Mouse (Mus musculus): Measurements from ENCODE around the gene Gata3. TPM values are rescaled to one million over a fixed set of nuclear protein-coding genes. Genes with fewer than 3 reads are reported as not detected.

The Gata3 gene
- polyA plus RNA-seq, 1 experiment from 2014 or later = 15.7 TPM

DNA sequence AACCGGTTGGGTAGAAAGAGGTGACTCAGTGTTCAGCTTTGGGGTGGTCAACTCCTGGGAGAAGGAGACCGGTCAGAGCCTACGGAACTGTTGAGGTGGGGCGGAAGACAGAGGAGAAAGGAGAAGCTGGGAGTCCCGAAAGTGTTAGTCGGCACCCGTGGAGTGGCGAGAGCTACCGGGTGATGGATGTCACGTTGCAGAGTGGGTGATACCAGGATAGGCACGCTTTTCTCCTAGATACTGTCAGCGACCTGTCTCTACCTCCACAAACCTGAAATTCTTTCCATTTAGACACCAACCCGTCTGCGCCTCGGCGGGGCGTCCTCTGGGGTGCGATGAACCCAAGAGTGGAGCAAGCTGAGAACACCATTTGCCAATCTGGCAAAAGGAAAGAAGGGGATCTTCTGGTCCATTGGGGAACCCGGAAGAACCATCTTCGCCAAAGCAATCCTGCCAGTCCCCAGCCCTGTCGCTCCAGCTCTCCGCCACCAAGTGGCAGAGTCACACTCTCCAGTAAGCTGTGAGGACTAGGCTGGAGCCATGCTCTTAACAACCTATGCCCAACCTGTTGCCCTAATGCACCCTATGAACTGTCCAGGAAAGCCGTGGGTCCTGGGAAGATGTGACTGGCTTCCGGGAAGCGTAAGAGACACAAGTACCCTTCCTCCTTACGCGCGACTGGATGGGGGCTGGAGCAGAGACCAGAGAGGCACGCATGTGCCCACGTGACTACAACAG, 752 bp downstream of the Gata3 start, which contains the start of gene 9230102O04Rik:
Gene 9230102O04Rik, minus strand, starts transcription at position 628 of the 738 bp plus-strand sequence.
- Histone ChIP-seq H3K36me3 (ENCODE audit: control insufficient read depth, insufficient read depth, low read length) (no peaks in the 10 kb centered on the region), H3K4me1 (ENCODE audit: control insufficient read depth, insufficient read depth, low read length) (no peaks in the 10 kb centered on the region), H3K9me3 (ENCODE audit: control insufficient read depth, low read length) (no peaks in the 10 kb centered on the region), H3K4me2 (ENCODE audit: low read depth, low read length) (peak within 1 kb of the TSS; percentile 50), H3K9ac (ENCODE audit: low read depth, low read length) (no peak within 1 kb of the TSS), H3K27ac (replicated peaks; ENCODE audit: low read depth, low read length) (no peak within 1 kb of the TSS), H3K27me3 (replicated peaks; ENCODE audit: control insufficient read depth, insufficient read depth, low read length) (peaks cover 98% of the 10 kb centered on the region), H3K4me3 (ENCODE audit: low read depth, low read length) (peak within 1 kb of the TSS; percentile 28)
- WGBS = 0% methylated on average over 29 of the region's 30 CpGs
- DNase-seq (ENCODE audit: low spot score) (no peak), ATAC-seq (ENCODE audit: low read depth) (peak; percentile 73)

DNA sequence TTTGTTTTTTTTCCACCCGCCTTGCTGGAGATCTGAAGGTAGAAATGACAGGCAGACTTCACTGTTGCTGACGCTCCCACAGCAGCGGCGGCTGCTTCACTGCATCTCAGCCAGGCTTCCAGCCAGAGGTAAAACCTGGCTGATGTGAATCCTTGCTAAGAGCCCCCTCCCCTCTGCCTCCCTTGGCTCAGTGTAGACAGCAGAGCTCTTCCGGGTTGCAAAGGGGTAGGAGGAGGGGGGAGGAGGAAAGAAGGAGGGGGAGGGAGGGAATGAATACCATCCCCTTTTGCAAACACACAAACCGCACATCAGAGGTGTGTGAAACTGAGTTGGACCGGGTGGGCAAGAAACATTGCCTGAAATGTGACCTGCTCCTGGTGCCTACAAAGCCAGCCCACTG, 2.2 kb downstream of the Gata3 start:
- H3K27ac ChIP-seq (replicated peaks; ENCODE audit: low read depth, low read length) = no peak overlapping the region
- ATAC-seq (ENCODE audit: low read depth) (no peak), DNase-seq (ENCODE audit: low spot score) (no peak)
- peaks cover 97% of the 10 kb centered on the region for H3K27me3 ChIP-seq (replicated peaks; ENCODE audit: control insufficient read depth, insufficient read depth, low read length)
- H3K4me1 ChIP-seq (ENCODE audit: control insufficient read depth, insufficient read depth, low read length) = 0 out of 2 replicates have a peak, but pooled peaks cover 5% of the 10 kb centered on the region
- no peak overlapping the region for H3K4me3 ChIP-seq (ENCODE audit: low read depth, low read length)
- H3K36me3 ChIP-seq (ENCODE audit: control insufficient read depth, insufficient read depth, low read length) = no peaks in the 10 kb centered on the region
- H3K4me2 ChIP-seq (ENCODE audit: low read depth, low read length) = no peak overlapping the region
- no peaks in the 10 kb centered on the region for H3K9me3 ChIP-seq (ENCODE audit: control insufficient read depth, low read length)
- WGBS = 0% methylated on average over 7 of the region's 7 CpGs
- H3K9ac ChIP-seq (ENCODE audit: low read depth, low read length) = no peak overlapping the region

DNA sequence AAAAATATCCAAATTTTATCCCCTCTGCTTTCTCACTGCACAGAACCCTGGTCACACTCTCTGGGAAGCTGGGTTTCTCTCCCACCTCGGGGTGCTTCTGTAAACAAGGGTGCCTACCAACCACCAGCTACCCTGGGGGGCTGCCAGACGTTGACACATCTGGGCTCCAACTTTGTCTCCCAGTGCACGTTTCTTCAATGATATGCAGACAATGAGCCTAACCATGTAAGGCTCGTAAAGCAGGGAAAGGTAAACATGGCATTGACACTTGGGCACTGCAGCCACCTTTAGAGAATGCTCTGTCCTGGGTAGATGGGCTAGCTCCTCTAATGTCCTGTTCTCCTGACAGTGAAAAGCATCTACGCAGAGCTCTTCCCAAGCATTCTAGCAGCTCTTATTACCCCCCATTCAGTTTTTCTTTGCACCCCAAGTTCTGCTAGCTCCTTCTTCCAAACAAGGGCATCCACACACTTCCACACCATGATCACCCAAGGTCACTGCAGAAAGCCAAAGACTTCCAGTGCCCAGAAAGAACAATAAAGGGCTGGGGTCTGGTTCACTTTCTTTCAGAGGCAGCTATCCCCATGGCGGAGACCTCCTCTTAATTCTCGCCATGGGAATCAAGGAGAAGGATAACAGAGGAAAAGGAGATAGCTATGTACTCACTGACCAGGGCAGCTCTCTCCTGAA, 2.8 kb downstream of the Gata3 start:
- 6% methylated on average over 7 of the region's 7 CpGs for WGBS
- H3K36me3 ChIP-seq (ENCODE audit: control insufficient read depth, insufficient read depth, low read length) = no peaks in the 10 kb centered on the region
- peaks cover 97% of the 10 kb centered on the region for H3K27me3 ChIP-seq (replicated peaks; ENCODE audit: control insufficient read depth, insufficient read depth, low read length)
- no peak overlapping the region for H3K4me2 ChIP-seq (ENCODE audit: low read depth, low read length)
- H3K4me1 ChIP-seq (ENCODE audit: control insufficient read depth, insufficient read depth, low read length) = peaks cover 10% of the 10 kb centered on the region; the same call in 1 of the 2 replicates
- no peak overlapping the region for H3K27ac ChIP-seq (replicated peaks; ENCODE audit: low read depth, low read length)
- H3K4me3 ChIP-seq (ENCODE audit: low read depth, low read length) = no peak overlapping the region
- no peak overlapping the region for H3K9ac ChIP-seq (ENCODE audit: low read depth, low read length)
- no peak for DNase-seq (ENCODE audit: low spot score)
- no peaks in the 10 kb centered on the region for H3K9me3 ChIP-seq (ENCODE audit: control insufficient read depth, low read length)
- no peak for ATAC-seq (ENCODE audit: low read depth)

DNA sequence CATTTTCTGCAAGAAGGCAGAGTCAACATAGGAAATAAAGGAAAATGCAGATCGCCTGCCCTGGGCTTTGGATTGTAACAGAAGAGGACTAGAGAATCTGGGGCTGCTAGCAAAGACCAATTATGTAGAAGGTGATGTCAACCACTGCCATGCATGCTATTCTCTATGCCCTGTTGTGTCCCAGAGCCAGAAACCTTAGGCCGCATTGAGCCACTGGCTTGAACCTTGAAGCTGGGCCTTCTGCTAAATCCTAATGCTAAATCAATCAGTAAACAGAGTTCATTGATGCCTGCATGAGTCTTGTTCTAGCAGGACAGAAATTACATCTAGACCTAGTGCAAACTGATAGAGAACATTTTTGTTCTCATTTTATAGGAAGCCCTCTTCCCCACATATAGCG, 3.8 kb downstream of the Gata3 start:
- no peak for ATAC-seq (ENCODE audit: low read depth)
- DNase-seq (ENCODE audit: low spot score) = no peak
- Histone ChIP-seq H3K27me3 (replicated peaks; ENCODE audit: control insufficient read depth, insufficient read depth, low read length) (peaks cover 99% of the 10 kb centered on the region), H3K4me3 (ENCODE audit: low read depth, low read length) (no peak overlapping the region), H3K27ac (replicated peaks; ENCODE audit: low read depth, low read length) (no peak overlapping the region), H3K9me3 (ENCODE audit: control insufficient read depth, low read length) (no peaks in the 10 kb centered on the region), H3K9ac (ENCODE audit: low read depth, low read length) (no peak overlapping the region), H3K4me1 (ENCODE audit: control insufficient read depth, insufficient read depth, low read length) (peaks cover 15% of the 10 kb centered on the region; the same call in 1 of the 2 replicates), H3K36me3 (ENCODE audit: control insufficient read depth, insufficient read depth, low read length) (no peaks in the 10 kb centered on the region), H3K4me2 (ENCODE audit: low read depth, low read length) (no peak overlapping the region)
- 23% methylated on average over 3 of the region's 3 CpGs for WGBS

DNA sequence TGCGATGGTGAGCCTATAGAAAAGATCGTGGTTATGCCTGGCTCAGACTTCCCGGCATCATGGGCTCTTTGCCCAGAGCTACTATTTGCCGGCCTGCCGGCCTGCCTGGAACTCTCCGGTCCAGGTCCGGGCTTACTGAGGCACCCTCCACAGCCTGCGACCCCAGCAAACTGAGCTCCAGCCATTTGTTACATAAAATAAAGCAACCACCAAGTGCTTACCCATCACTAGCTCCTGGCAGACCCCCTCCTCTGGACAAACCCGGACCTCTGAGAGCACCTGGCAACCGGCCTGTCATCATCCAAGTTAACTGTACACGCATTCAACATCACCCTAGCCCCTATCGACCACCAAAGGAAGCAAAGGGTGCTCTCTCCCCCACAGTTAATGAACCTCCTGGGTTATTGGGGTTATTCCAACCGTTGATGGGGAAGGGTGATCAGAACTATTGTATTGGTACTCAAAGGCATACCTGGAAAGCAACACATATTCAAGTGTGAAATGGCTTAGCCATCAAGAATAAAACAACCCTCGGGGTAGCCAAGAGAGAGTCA, 4.5 kb downstream of the Gata3 start:
- peaks cover 99% of the 10 kb centered on the region for H3K27me3 ChIP-seq (replicated peaks; ENCODE audit: control insufficient read depth, insufficient read depth, low read length)
- ATAC-seq (ENCODE audit: low read depth) (no peak), DNase-seq (ENCODE audit: low spot score) (no peak)
- 10% methylated on average over 14 of the region's 14 CpGs for WGBS
- peaks cover 20% of the 10 kb centered on the region; the same call in 1 of the 2 replicates for H3K4me1 ChIP-seq (ENCODE audit: control insufficient read depth, insufficient read depth, low read length)
- H3K9ac ChIP-seq (ENCODE audit: low read depth, low read length) = no peak overlapping the region
- H3K36me3 ChIP-seq (ENCODE audit: control insufficient read depth, insufficient read depth, low read length) = no peaks in the 10 kb centered on the region
- no peaks in the 10 kb centered on the region for H3K9me3 ChIP-seq (ENCODE audit: control insufficient read depth, low read length)
- no peak overlapping the region for H3K27ac ChIP-seq (replicated peaks; ENCODE audit: low read depth, low read length)
- no peak overlapping the region for H3K4me3 ChIP-seq (ENCODE audit: low read depth, low read length)
- no peak overlapping the region for H3K4me2 ChIP-seq (ENCODE audit: low read depth, low read length)

- Histone ChIP-seq H3K4me3 (ENCODE audit: low read depth, low read length) (peak overlapping the region; percentile 39), H3K27ac (replicated peaks; ENCODE audit: low read depth, low read length) (no peak overlapping the region), H3K36me3 (ENCODE audit: control insufficient read depth, insufficient read depth, low read length) (no peaks in the 10 kb centered on the region), H3K9ac (ENCODE audit: low read depth, low read length) (no peak overlapping the region), H3K27me3 (replicated peaks; ENCODE audit: control insufficient read depth, insufficient read depth, low read length) (peaks cover 99% of the 10 kb centered on the region), H3K4me1 (ENCODE audit: control insufficient read depth, insufficient read depth, low read length) (peaks cover 20% of the 10 kb centered on the region; the same call in 1 of the 2 replicates), H3K4me2 (ENCODE audit: low read depth, low read length) (peak overlapping the region; percentile 77; the same call in 1 of the 2 replicates), H3K9me3 (ENCODE audit: control insufficient read depth, low read length) (no peaks in the 10 kb centered on the region)
- WGBS = 9% methylated on average over 15 of the region's 15 CpGs
- DNase-seq (ENCODE audit: low spot score) (no peak), ATAC-seq (ENCODE audit: low read depth) (no peak)
These were observed 5.2 kb downstream of the Gata3 start for GRCm38 (mm10) chr2:9884533-9885216.

DNA sequence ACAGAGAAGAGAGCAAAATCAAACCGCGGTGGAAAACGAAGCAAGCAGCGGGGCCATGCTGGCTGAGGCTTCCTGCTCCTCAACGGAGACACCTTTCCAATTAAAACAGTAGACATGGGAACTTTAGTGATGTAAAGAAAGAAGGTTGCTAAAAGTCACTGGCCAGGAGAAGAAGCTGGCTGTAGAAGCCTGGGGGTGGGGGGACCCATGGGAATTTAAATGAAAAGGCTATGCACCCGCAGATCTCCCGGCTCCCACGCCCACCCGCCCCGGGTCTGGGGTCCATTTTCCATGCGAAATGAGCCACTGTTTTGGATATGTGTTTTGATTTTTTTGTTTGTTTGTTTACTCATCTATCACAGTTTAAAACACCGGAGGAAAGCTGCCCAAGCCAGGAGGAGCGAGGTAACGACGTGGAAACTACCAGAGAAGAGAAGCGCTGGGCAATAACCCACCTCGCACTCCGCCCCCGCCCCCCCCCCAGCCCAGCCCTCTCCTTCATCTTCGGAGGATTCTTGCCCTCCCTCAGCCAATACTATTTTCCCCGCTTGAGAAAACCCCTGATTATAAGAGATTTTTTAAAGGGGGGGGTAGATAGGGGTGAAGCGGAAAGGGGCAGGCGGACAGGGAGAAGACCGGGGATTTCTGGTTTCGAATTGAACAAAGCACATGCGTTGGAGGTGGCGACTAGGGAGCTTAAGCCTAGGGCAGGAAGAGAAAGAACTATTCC, 5.9 kb downstream of the Gata3 start:
- Histone ChIP-seq H3K9me3 (ENCODE audit: control insufficient read depth, low read length) (no peaks in the 10 kb centered on the region), H3K36me3 (ENCODE audit: control insufficient read depth, insufficient read depth, low read length) (no peaks in the 10 kb centered on the region), H3K27me3 (replicated peaks; ENCODE audit: control insufficient read depth, insufficient read depth, low read length) (peaks cover 99% of the 10 kb centered on the region), H3K27ac (replicated peaks; ENCODE audit: low read depth, low read length) (no peak overlapping the region), H3K4me1 (ENCODE audit: control insufficient read depth, insufficient read depth, low read length) (peaks cover 20% of the 10 kb centered on the region; the same call in 1 of the 2 replicates), H3K4me2 (ENCODE audit: low read depth, low read length) (peak overlapping the region; percentile 77), H3K4me3 (ENCODE audit: low read depth, low read length) (peak overlapping the region; percentile 39), H3K9ac (ENCODE audit: low read depth, low read length) (peak overlapping the region; percentile 48)
- ATAC-seq (ENCODE audit: low read depth) (no peak), DNase-seq (ENCODE audit: low spot score) (no peak)
- 1% methylated on average over 27 of the region's 27 CpGs for WGBS

Data from embryonic facial prominence, embryonic 14.5 days (tissue).